Mouse (Mus musculus) thymus, postnatal 14 days (tissue): ENCODE measurements around the gene Aspdh.

Experiments
- DNase-seq: peaks from one replicate; pipeline ENCODE4 v3.0.0; 2021

The Aspdh gene

GRCm38 (mm10) chr7:44453256-44453655, 11.9 kb upstream of the Aspdh start:
- no peak for DNase-seq

GRCm38 (mm10) chr7:44456302-44456701, 8.9 kb upstream of the Aspdh start:
- DNase-seq: no peak

DNA sequence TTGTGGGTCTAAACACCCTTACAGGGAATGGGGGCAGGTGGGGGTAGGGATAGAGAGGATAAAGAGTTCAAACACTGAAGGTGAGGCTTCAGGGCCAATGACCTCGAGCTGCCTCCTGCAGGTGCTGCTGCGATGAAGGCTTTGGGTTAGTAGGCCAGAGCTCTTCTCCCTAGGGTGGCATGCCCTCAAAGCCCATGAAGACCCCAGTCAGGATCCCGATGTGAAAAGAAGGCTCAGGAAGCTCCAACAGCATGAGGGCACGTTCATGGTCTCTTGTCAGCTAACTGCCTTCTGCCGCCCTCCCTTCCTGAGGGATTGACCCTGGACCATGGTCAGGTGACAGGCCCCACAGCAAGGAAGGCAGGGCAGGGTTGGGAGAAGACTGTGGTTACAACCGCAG, 5.1 kb upstream of the Aspdh start:
- DNase-seq: no peak

DNA sequence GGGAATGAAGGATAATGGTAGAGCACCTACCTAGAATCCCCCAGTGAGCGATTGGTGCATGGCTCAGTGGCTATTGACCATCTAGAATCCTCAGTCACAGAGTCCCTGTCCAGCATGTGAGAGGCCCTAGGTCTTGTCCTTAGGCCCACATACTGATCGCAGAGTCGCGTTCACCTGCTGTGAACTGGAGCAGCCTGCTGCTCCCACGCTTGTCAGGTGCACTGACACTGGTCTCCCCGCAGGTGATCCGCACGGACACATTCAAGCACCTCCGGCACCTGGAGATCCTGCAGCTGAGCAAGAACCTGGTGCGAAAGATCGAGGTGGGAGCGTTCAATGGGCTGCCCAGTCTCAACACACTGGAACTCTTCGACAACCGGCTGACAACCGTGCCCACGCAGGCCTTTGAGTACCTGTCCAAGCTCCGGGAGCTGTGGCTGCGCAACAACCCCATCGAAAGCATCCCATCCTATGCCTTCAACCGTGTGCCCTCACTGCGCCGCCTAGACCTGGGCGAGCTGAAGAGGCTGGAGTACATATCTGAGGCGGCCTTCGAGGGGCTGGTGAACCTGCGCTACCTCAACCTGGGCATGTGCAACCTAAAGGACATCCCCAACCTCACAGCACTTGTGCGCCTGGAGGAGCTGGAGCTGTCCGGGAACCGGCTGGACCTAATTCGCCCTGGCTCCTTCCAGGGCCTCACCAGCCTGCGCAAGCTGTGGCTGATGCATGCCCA, 4.3 kb upstream of the Aspdh start:
- DNase-seq: no peak

GRCm38 (mm10) chr7:44461503-44462217, 3.5 kb upstream of the Aspdh start:
- no peak for DNase-seq

GRCm38 (mm10) chr7:44462218-44463055, 2.8 kb upstream of the Aspdh start:
- DNase-seq: peak; percentile 55

GRCm38 (mm10) chr7:44463056-44463425, 2.1 kb upstream of the Aspdh start:
- no peak for DNase-seq

GRCm38 (mm10) chr7:44463556-44464225, 1.5 kb upstream of the Aspdh start:
- DNase-seq: no peak

GRCm38 (mm10) chr7:44464511-44464910, 680 bp upstream of the Aspdh start:
- DNase-seq: no peak

DNA sequence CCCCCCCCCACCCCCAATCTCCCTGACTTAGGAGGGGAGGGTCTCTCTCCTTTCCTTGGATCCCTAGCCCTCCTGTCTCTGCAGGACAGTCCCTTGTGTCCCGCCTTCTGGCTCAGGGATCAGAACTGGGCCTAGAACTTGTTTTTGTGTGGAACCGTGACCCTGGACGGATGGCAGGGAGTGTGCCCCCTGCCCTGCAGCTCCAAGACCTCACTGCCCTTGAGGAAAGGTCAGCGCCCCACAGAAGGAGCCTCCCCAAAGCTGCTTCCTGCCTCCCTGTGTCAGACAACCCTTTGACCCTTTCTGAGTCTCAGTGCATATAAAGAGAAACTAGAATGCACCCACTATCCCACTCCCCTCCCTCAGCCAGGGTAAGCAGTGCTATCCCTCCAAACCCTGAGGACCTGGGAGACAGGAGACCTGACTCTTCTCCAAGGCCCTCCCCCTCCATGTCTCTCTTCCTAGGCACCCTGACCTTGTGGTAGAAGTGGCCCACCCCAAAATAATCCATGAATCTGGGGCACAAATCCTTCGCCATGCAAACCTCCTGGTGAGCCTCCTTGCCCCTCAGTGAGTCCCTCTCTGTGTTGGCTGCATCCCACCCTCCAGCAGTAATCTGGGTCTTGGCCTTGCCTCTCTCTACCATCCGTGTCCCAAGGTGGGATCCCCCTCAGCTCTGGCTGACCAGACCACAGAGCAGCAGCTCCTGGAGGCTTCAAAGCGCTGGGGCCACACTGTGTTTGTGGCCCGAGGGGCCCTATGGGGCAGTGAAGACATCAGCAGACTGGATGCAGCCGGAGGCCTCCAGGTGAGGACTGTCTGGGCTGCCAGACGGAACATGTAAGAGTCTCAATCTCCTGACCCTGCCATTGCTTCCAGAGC, 1.1 kb downstream of the Aspdh start:
- DNase-seq: no peak

DNA sequence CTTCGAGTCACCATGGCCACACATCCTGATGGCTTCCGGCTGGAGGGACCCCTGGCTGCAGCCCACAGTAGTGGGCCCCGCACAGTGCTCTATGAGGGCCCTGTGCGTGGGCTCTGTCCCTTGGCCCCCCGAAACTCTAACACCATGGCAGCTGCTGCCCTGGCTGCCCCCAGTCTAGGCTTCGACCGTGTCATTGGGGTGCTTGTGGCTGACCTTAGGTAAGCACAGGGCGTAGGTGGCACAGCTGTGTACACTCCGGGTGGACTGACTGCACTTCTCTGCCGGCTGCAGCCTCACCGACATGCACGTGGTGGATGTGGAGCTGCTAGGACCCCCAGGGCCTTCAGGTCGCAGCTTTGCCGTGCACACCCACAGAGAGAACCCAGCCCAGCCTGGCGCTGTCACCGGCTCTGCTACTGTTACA, 1.7 kb downstream of the Aspdh start:
- DNase-seq: no peak

DNA sequence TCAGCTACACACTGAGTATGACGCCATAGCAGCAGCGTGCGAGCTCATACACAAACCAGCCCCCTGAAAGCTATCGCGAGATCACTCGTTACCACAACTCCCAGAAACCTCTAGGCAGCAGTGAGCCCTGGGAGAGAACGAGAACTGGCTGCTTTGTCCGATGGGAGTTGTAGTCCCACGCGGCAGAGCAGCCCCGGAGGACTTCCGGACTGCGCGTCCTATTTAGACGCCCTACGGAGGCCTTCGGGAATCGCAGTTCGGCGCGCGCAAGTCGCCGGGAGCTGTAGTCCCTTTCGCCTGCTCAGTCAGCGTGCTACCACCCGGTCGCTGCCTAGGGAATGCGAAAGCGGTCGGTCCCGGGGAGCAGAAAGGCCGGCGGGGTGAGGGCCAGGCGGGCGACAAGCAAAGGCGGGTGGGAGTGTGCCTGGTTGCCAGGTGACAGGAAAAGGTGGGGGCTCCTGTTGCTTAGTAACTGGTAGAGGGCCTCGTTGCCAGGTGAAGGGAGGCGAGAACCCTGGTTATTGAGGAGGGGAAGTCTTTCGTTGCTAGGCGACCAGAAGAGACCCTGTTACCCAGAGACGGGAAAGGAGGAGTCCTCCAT, 2.7 kb downstream of the Aspdh start, which contains the start of gene Josd2:
Gene Josd2 (plus strand): TSS at position 170 of the 601 bp plus-strand sequence.
- DNase-seq: peak; percentile 91

- DNase-seq: no peak
These were observed 3.6 kb downstream of the Aspdh start for GRCm38 (mm10) chr7:44468644-44469285.

GRCm38 (mm10) chr7:44469677-44470675, 4.8 kb downstream of the Aspdh start:
- no peak for DNase-seq

DNA sequence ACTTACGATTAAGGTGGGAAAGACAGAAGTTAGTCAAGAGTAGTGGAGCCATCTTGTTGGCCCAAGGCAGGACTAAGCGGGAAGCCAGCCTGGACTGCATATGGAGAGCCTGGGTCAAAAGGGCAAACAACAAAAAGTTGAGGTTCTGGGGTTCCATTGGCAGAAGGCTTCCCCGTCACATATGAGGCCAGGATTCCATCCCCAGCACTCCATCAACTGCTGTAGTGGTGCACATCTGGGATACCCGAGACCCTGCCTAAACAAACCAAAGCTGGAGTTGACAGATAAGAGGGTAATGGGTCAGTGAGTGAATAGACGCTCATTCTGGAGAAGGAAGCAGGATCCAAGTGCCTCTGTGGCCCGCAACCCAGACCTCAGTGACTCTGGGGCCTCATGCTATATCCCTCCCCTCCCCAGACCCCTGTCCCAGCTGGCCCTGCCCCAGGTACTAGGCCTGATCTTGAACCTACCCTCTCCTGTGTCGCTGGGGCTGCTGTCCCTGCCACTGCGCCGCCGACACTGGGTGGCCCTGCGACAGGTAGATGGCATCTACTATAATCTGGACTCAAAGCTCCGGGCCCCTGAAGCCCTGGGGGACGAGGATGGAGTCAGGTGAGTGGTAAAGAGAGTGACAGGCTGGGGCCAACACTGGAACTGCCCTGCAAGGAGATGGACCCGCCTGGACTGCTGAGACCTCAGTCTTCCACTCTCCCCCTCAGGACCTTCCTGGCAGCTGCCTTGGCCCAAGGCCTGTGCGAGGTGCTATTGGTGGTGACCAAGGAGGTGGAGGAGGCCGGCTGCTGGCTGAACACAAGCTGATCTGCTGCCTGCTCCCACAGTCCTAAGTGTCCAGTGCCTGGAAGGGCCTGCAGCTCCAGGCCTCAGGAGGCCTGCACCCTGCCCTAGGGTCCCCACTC, 5.8 kb downstream of the Aspdh start:
- no peak for DNase-seq

- no peak for DNase-seq
These were observed 6.8 kb downstream of the Aspdh start for GRCm38 (mm10) chr7:44471880-44472557.

- DNase-seq: no peak
These were observed 7.3 kb downstream of the Aspdh start for GRCm38 (mm10) chr7:44472558-44472885.
